Mouse (Mus musculus) heart, adult 2 months (tissue): ENCODE measurements around the gene Smg6. TPM values are rescaled to one million over a fixed set of nuclear protein-coding genes. Genes with fewer than 3 reads are reported as not detected.
A peak's percentile ranks its signal among the peaks of the same experiment; 100 is the strongest.
"Not testable (repeated sequence)": the region's sequence is repeated elsewhere in the genome, so short reads cannot be mapped to it uniquely, and the experiment has no call there.

ENCODE experiments used
- DNase-seq, 2 experiments: peaks; one replicate each; pipeline ENCODE4 v3.0.0; 2021
- H3K27ac ChIP-seq: fragments of 200-600 bp; 2 replicates; pipeline ENCODE4 v1.8.1; 2022
- H3K27me3 ChIP-seq: fragments of 200-500 bp; 2 replicates; pipeline ENCODE4 v1.6.1; 2012; ENCODE audit warnings: mild to moderate bottlenecking, low read length, inconsistent platforms, mixed read lengths; ENCODE audit not compliant: control insufficient read depth, insufficient read depth
- H3K36me3 ChIP-seq: fragments of 200-500 bp; 2 replicates; pipeline ENCODE4 v1.6.1; 2012; ENCODE audit warnings: low read length, inconsistent platforms; ENCODE audit not compliant: control insufficient read depth, insufficient read depth
- H3K4me1 ChIP-seq: fragments of 200-500 bp; 2 replicates; pipeline ENCODE4 v1.6.1; 2011; ENCODE audit warnings: low read length; ENCODE audit not compliant: control insufficient read depth, insufficient read depth
- H3K4me3 ChIP-seq: fragments of 200-600 bp; 2 replicates; pipeline ENCODE4 v1.8.1; 2022
- H3K79me2 ChIP-seq: fragments of 200-500 bp; replicated peaks from 2 replicates; pipeline ENCODE4 v1.6.1; 2012; ENCODE audit warnings: mild to moderate bottlenecking, inconsistent platforms, low read length, moderate library complexity, mixed read lengths; ENCODE audit not compliant: control insufficient read depth, insufficient read depth
- H3K9ac ChIP-seq: fragments of 200-500 bp; 2 replicates; pipeline ENCODE4 v1.6.1; 2012; ENCODE audit warnings: low read depth, mild to moderate bottlenecking, control low read depth, inconsistent platforms, low read length, mixed read lengths
- CTCF ChIP-seq: fragments of 200-600 bp; IDR thresholded peaks from 2 replicates; pipeline ENCODE4 v1.8.1; 2022; ENCODE audit warnings: antibody characterized with exemption, mild to moderate bottlenecking, moderate library complexity
- EP300 ChIP-seq: fragments of 200-500 bp; IDR thresholded peaks from 2 replicates; pipeline ENCODE4 v1.6.1; 2011; ENCODE audit warnings: low read depth, low read length, control low read depth; ENCODE audit not compliant: insufficient read depth
- POLR2A ChIP-seq: fragments of 200-500 bp; IDR thresholded peaks from 2 replicates; pipeline ENCODE4 v1.6.1; 2011; ENCODE audit warnings: mild to moderate bottlenecking, low read depth, low read length, control low read depth; ENCODE audit not compliant: insufficient read depth
- WGBS: fragments of 180-500 bp; shearing (Covaris S2); methylation state at CpG from one replicate; pipeline ENCODE4 v1.1.7; 2018; 5-methylcytosine and 5-hydroxymethylcytosine counted together
- intact Hi-C: fragments of 180-260 bp; cut with DNase I; formaldehyde crosslinking; loops from one replicate; pipeline ENCODE4 v1.15.1; 2025
- polyA plus RNA-seq: library from polyadenylated mRNA; depleted of rRNA; stranded (reverse); fragments of >200 nt; gene quantifications from 2 replicates; pipeline ENCODE4 v1.2.3, GENCODE M21; 2012
- total RNA-seq, 2 experiments: library from RNA; stranded (reverse); gene quantifications; 2 replicates each; pipeline ENCODE4 v1.2.3; 2021

Smg6 gene
- total and polyA plus RNA-seq, 3 experiments, result 17.8 to 19.5 (median 18.1) TPM

DNA sequence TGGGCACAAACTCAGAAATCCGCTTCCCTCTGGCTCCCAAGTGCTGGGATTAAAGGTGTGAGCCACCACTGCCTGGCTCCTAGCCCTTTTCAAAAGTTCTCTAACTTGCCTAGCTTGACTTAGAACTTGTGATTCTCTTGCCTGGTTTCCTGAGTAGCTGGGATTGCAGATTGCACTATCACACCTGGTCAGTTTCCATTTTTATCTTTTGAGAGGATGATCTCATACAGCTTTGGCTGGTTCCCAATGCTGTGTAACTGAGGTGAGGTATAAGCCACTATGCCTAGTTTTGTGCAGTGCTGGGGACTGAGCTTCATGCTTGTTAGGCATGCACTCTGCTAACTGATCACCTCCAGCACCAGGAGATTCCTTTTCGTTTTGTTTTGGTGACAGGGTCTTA, 82.6 kb downstream of the Smg6 start:
- WGBS, result 61% methylated on average over 2 of the region's 2 CpGs
- intact Hi-C loops, result no loop called here

DNA sequence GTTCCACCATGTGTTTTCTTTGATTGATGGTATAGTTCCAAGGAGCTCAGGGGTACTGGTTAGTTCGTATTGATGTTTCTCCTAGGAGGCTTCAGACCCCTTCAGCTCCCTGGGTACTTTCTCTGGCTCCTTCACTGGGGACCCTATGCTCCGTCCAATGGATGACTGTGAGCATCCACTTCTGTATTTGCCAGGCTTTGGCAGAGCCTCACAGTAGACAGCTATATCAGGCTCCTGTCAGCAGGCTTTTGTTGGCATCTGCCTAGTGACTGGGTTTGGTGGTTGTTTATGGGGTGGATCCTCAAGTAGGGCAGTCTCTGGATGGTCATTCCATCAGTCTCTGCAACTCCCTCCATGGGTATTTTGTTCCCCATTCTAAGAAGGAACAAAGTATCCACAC, 83.9 kb downstream of the Smg6 start:
- peaks cover 14% of the 10 kb centered on the region for H3K4me1 ChIP-seq
- intact Hi-C loops, H3K9ac ChIP-seq, H3K4me3 ChIP-seq, H3K79me2 ChIP-seq, H3K27me3 ChIP-seq: not testable (repeated sequence)
- peaks cover 10% of the 10 kb centered on the region for H3K36me3 ChIP-seq
- DNase-seq, result peak in 1 of 2 experiments; percentile 48
- WGBS, result 69% methylated on average over 2 of the region's 2 CpGs
- H3K27ac ChIP-seq, result peak overlapping the region; percentile 51

More for the DNA sequence above, 82.6 kb downstream of the Smg6 start:
- no peak overlapping the region for H3K9ac ChIP-seq
- TF ChIP-seq CTCF, result no peak
- TF ChIP-seq EP300, result no peak
- TF ChIP-seq POLR2A, result no peak
- no peaks in the 10 kb centered on the region for H3K79me2 ChIP-seq
- H3K4me3 ChIP-seq, result no peak overlapping the region
- peak overlapping the region; percentile 51 for H3K27ac ChIP-seq
- peak in 1 of 2 experiments; percentile 22 for DNase-seq
- H3K27me3 ChIP-seq, result no peaks in the 10 kb centered on the region
- peaks cover 3% of the 10 kb centered on the region; the same call in 1 of the 2 replicates for H3K36me3 ChIP-seq
- peaks cover 8% of the 10 kb centered on the region for H3K4me1 ChIP-seq

DNA sequence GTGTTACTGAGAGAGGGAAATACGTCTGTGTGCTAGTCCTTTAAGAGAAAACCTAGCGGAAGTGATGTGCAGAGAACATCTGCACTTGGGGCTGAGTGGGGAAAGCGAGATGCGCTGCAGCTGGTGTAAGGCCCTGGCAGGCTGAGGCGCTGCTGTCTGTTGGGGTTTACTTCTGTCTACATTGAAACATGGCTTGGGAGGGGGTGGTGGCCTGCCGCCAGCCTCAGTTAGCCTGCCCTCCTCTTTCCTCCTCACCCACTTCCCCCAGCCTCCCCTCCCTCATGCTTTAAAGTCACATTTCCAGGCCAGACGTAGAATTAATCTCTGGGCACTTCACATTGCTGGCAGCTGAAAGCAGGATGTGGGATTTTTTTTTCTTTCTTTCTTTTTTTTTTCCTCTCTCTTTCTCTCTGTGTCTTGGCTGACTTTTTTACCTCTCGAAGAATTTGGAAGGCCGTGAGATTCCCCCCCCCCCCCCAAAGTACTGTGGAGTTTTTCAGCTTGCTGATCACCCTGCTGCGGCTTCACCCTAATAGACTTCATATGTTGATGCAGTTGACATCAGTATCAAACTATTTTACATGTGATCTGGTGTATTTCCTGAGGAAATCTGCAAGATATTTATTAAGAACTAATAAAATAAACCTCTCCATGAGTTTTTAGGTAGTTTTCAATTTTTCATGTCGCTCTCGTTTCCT, 87.5 kb downstream of the Smg6 start:
- TF ChIP-seq EP300 (peak; percentile 90), CTCF (peak; percentile 35), POLR2A (peak; percentile 75)
- DNase-seq, result peak; percentile 82 to 85
- Histone ChIP-seq H3K9ac (peak overlapping the region; percentile 55), H3K4me3 (peak overlapping the region; percentile 36), H3K4me1 (peaks cover 32% of the 10 kb centered on the region), H3K27ac (peak overlapping the region; percentile 96), H3K79me2 (no peaks in the 10 kb centered on the region), H3K36me3 (peaks cover 35% of the 10 kb centered on the region), H3K27me3 (no peaks in the 10 kb centered on the region)
- WGBS, result 2% methylated on average over 12 of the region's 12 CpGs
- intact Hi-C loops, result loop anchor here (1.0 to 2.0 kb wide), 2 partner anchors 24 to 38 kb away; no protein-coding TSS in a partner anchor

GRCm38 (mm10) chr11:75013764-75014695, 88.4 kb downstream of the Smg6 start:
- WGBS, result 73% methylated on average over 12 of the region's 12 CpGs
- Histone ChIP-seq H3K27me3 (no peaks in the 10 kb centered on the region), H3K79me2 (no peaks in the 10 kb centered on the region), H3K27ac (peak overlapping the region; percentile 96), H3K4me3 (peak overlapping the region; percentile 7; the same call in 1 of the 2 replicates), H3K9ac (peak overlapping the region; percentile 55), H3K36me3 (peaks cover 35% of the 10 kb centered on the region), H3K4me1 (peaks cover 30% of the 10 kb centered on the region)
- DNase-seq, result peak in 1 of 2 experiments; percentile 31
- no peak for TF ChIP-seq CTCF
- no peak for TF ChIP-seq EP300
- TF ChIP-seq POLR2A, result no peak; the same call in 1 of the 2 replicates
- intact Hi-C loops, result loop anchor here (1.0 to 2.0 kb wide), 4 partner anchors 19 to 37 kb away; no protein-coding TSS in a partner anchor

DNA sequence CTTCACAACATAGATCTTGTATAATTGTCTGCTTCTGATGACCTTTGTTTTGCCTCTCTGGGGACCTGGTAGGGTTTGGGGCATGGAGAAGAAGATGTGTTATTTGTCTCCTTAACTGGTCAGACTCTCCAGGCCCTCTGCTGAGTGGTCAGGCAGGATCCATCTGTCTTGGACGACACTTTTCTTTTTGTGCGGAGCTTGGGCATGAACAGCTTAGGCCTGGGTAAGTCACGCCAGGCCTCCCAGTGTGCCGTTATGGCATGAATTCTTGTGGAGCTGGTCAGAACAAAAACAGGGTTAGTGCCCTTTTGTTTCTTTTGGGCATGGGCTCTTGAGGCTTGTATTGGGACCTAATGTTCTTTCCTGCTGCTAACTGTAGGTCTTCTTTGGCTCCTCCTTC, 89.2 kb downstream of the Smg6 start:
- Histone ChIP-seq H3K27ac (peak overlapping the region; percentile 96), H3K36me3 (peaks cover 35% of the 10 kb centered on the region), H3K4me1 (peaks cover 30% of the 10 kb centered on the region), H3K27me3 (no peaks in the 10 kb centered on the region), H3K9ac (peak overlapping the region; percentile 16; the same call in 1 of the 2 replicates), H3K79me2 (no peaks in the 10 kb centered on the region), H3K4me3 (no peak overlapping the region)
- TF ChIP-seq EP300, result no peak
- TF ChIP-seq POLR2A, result no peak
- no peak for TF ChIP-seq CTCF
- intact Hi-C loops, result loop anchor here (2.0 kb wide), 2 partner anchors 18 to 32 kb away; no protein-coding TSS in a partner anchor
- WGBS, result 54% methylated on average over 4 of the region's 4 CpGs
- peak in 1 of 2 experiments; percentile 18 for DNase-seq
